Mouse (Mus musculus): ENCODE data around the gene Lgr4. TPM values are rescaled to one million over a fixed set of nuclear protein-coding genes. Genes with fewer than 3 reads are reported as not detected.

Gene Lgr4
- total RNA-seq, 1 experiment from 2014 or later, result 259 TPM

GRCm38 (mm10) chr2:110017616-110018505 lies 100.4 kb downstream of the Lgr4 start, which contains the start of gene Ccdc34:
Ccdc34 (plus strand) TSS chr2:110017817.
- DNase-seq, result peak; percentile 93

- DNase-seq, result no peak
Observed at GRCm38 (mm10) chr2:110019656-110020055, 102.2 kb downstream of the Lgr4 start.

- no peak for DNase-seq
Observed at GRCm38 (mm10) chr2:110020430-110020829, 103.0 kb downstream of the Lgr4 start.

GRCm38 (mm10) chr2:110036265-110036664 lies 118.8 kb downstream of the Lgr4 start:
- DNase-seq, result no peak

- no peak for DNase-seq
Observed at GRCm38 (mm10) chr2:110036665-110037064, 119.2 kb downstream of the Lgr4 start.

GRCm38 (mm10) chr2:110037221-110037620 lies 119.8 kb downstream of the Lgr4 start:
- no peak for DNase-seq

- no peak for DNase-seq
Observed at GRCm38 (mm10) chr2:110038341-110038740, 120.9 kb downstream of the Lgr4 start.

- DNase-seq, result no peak
Observed at GRCm38 (mm10) chr2:110042861-110043760, 125.7 kb downstream of the Lgr4 start.

GRCm38 (mm10) chr2:110058424-110058823 lies 141.0 kb downstream of the Lgr4 start:
- no peak for DNase-seq

- DNase-seq, result no peak
Observed at GRCm38 (mm10) chr2:110063131-110063530, 145.7 kb downstream of the Lgr4 start.

Other genes with a start within 250 kb of the Lgr4 start
- 0.21 TPM in 1 of 2 replicates, not detected in the other for gene Bdnf, start 242.9 kb upstream of the Lgr4 start, total RNA-seq (2021)
- gene Lin7c, start 26.8 kb upstream of the Lgr4 start, total RNA-seq (2021), result 61.6 and 88.7 TPM in 2 replicates
- 11.4 and 14.0 TPM in 2 replicates for gene Ccdc34, start 100.2 kb downstream of the Lgr4 start, total RNA-seq (2021)

Data from adrenal gland, postnatal 25 days (tissue).